In the genomic region with DNA sequence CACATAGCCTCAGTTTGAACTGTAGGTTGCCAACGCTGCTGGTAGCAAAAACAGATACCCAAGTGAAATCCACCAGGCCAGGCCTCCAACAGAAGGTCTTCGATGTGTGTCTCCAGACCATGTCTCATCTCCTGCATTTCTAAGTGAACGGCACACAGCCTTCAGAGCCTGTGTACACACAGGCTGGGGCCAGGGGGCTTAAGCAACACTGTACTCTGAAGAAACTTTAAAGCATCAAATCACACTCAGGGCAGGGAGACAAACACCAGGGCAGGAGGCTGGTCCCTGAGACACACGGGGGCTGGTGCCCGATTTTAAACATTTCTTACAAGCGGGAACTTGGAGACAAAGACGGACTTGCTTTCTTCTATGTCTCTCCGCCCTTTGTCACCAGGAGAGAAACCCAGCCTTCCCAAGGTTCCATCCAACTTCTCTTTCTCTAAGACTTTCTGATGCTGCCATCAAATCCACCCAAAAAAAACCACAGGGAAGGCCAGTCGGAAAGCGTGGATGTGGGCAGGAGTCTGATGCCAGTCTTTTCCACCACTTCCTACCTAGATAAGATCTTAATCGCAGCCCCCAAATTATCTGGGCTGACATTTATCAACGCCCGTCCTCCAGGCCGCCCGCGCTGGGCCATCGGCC, we compare ENCODE assay signal across 13 mouse cellular contexts. TPM values are rescaled to one million over a fixed set of nuclear protein-coding genes. Genes with fewer than 3 reads are reported as not detected.
A peak's percentile ranks its signal among the peaks of the same experiment; 100 is the strongest.
DNase-seq lines count a peak whose midpoint lies in the region; ATAC-seq and TF ChIP-seq lines count a peak whose summit lies in the region.
"Had no signal": no experiment of that assay in that cellular context is flagged by ENCODE, and none has a peak within 500 bp of the region (broad histone marks: within the 10 kb centered on the region; RNA-seq: fewer than 3 reads in every experiment).

No protein-coding gene starts in this region.

- peak overlapping the region; percentile 46 for H3K9ac ChIP-seq in forebrain, embryonic 14.5 days (ENCODE audit: low read length)
- H3K9ac ChIP-seq in midbrain, embryonic 12.5 days (replicated peaks): peak overlapping the region; percentile 41; the same call in 1 of the 2 replicates

- peak overlapping the region; percentile 72; the same call in 1 of the 2 replicates for H3K27ac ChIP-seq in heart, embryonic 10.5 days
- peak overlapping the region; percentile 91 for H3K27ac ChIP-seq in forebrain, embryonic 14.5 days (ENCODE audit: low read depth, low read length)
- H3K27ac ChIP-seq in midbrain, embryonic 12.5 days (replicated peaks): peak overlapping the region; percentile 83

- H3K36me3 ChIP-seq in heart, embryonic 10.5 days: no peaks in the 10 kb centered on the region
- no peaks in the 10 kb centered on the region for H3K36me3 ChIP-seq in E14TG2a.4 (ENCODE audit: insufficient read depth, low read length)
- H3K36me3 ChIP-seq in forebrain, embryonic 14.5 days (ENCODE audit: control insufficient read depth, insufficient read depth, low read length): no peaks in the 10 kb centered on the region
- no peaks in the 10 kb centered on the region for H3K36me3 ChIP-seq in midbrain, embryonic 12.5 days

- intact Hi-C loops in heart, postnatal 36 days (cut with DNase I): no loop called here

- TF ChIP-seq CTCF in E14TG2a.4 (conservative IDR thresholded peaks at IDR 0.05; ENCODE audit: low read length): no peak
- TF ChIP-seq CTCF in lung, adult 2 months (IDR thresholded peaks at IDR 0.05; ENCODE audit: insufficient read depth, low read length): no peak

- no peak for DNase-seq in heart, embryonic 10.5 days (ENCODE audit: low spot score)
- no peak for DNase-seq in heart, postnatal 36 days
- DNase-seq in forebrain, embryonic 14.5 days (ENCODE audit: low spot score): no peak
- DNase-seq in spleen, postnatal 10 days (ENCODE audit: low spot score in 2 of 2): no peak
- no peak for DNase-seq in cerebellum, postnatal 36 days
- DNase-seq in lung, adult 2 months: no peak
- DNase-seq: adrenal gland, adult 2 months; cerebellum, adult 11 months; gastrocnemius, postnatal 14 days; heart, postnatal 4 days had no signal

- WGBS in heart, embryonic 10.5 days: 65% methylated on average over 17 of the region's 17 CpGs
- WGBS in forebrain, embryonic 14.5 days: 11% methylated on average over 17 of the region's 17 CpGs
- 18% methylated on average over 17 of the region's 17 CpGs for WGBS in midbrain, embryonic 12.5 days
- 62% methylated on average over 17 of the region's 17 CpGs for WGBS in lung, adult 2 months

- no peak for TF ChIP-seq POLR2A in lung, adult 2 months (IDR thresholded peaks at IDR 0.05; ENCODE audit: borderline replicate concordance, extremely low read depth, low read depth, low read length)

- H3K9me3 ChIP-seq in heart, embryonic 10.5 days: no peaks in the 10 kb centered on the region
- H3K9me3 ChIP-seq in E14TG2a.4 (ENCODE audit: low read length): no peaks in the 10 kb centered on the region
- no peaks in the 10 kb centered on the region for H3K9me3 ChIP-seq in forebrain, embryonic 14.5 days (replicated peaks; ENCODE audit: control insufficient read depth, low read length)
- H3K9me3 ChIP-seq in midbrain, embryonic 12.5 days: no peaks in the 10 kb centered on the region

- no peak for ATAC-seq in forebrain, embryonic 14.5 days
- ATAC-seq in midbrain, embryonic 12.5 days (ENCODE audit: low FRiP score, low read depth): no peak
- ATAC-seq: lung, postnatal 0 days had no signal

- H3K4me1 ChIP-seq in heart, embryonic 10.5 days: peaks cover 79% of the 10 kb centered on the region
- peaks cover 15% of the 10 kb centered on the region for H3K4me1 ChIP-seq in E14TG2a.4 (replicated peaks; ENCODE audit: low read depth, low read length)
- peaks cover 54% of the 10 kb centered on the region for H3K4me1 ChIP-seq in forebrain, embryonic 14.5 days (ENCODE audit: control insufficient read depth, insufficient read depth, low read length)
- H3K4me1 ChIP-seq in midbrain, embryonic 12.5 days: peaks cover 87% of the 10 kb centered on the region
- H3K4me1 ChIP-seq in lung, adult 2 months (ENCODE audit: control insufficient read depth, insufficient read depth, low read length): no peaks in the 10 kb centered on the region

- peaks cover 54% of the 10 kb centered on the region for H3K27me3 ChIP-seq in heart, embryonic 10.5 days (ENCODE audit: insufficient read depth, poor library complexity, severe bottlenecking)
- H3K27me3 ChIP-seq in E14TG2a.4 (ENCODE audit: insufficient read depth, low read length): peaks cover 23% of the 10 kb centered on the region
- H3K27me3 ChIP-seq in forebrain, embryonic 14.5 days (replicated peaks; ENCODE audit: control insufficient read depth, insufficient read depth, low read length): no peaks in the 10 kb centered on the region
- H3K27me3 ChIP-seq in midbrain, embryonic 12.5 days: peaks cover 76% of the 10 kb centered on the region

- peak overlapping the region; percentile 13; the same call in 1 of the 2 replicates for H3K4me3 ChIP-seq in heart, embryonic 10.5 days
- peak overlapping the region; percentile 62 for H3K4me3 ChIP-seq in E14TG2a.4 (replicated peaks; ENCODE audit: low read length)
- H3K4me3 ChIP-seq in forebrain, embryonic 14.5 days (ENCODE audit: low read depth, low read length): no peak overlapping the region
- no peak overlapping the region for H3K4me3 ChIP-seq in midbrain, embryonic 12.5 days
- no peak overlapping the region for H3K4me3 ChIP-seq in lung, adult 2 months (replicated peaks; ENCODE audit: extremely low read depth, low read depth, low read length)

- peak overlapping the region; percentile 12 for H3K4me2 ChIP-seq in forebrain, embryonic 14.5 days (ENCODE audit: low read length)
- peak overlapping the region; percentile 34 for H3K4me2 ChIP-seq in midbrain, embryonic 12.5 days (replicated peaks)

RNA-seq across cellular contexts. Expression of gene Prdm16, which starts 42.4 kb away (rescaled TPM):
- 13.9 and 16.8 TPM in 2 replicates for polyA plus RNA-seq in heart, embryonic 10.5 days (2016; fragmentation: Nextera tagmentation; extraction: Ambion mirVana)
- 10 to 100 TPM; 11.7 to 13.8 TPM for total RNA-seq in heart, postnatal 36 days (2021)
- polyA plus RNA-seq in forebrain, embryonic 14.5 days (2014; fragmentation: Nextera tagmentation; extraction: Ambion mirVana): 20.6 and 25.0 TPM in 2 replicates
- 14.5 and 16.2 TPM in 2 replicates for polyA plus RNA-seq in midbrain, embryonic 12.5 days (2016; fragmentation: Nextera tagmentation; extraction: Ambion mirVana)
- polyA plus RNA-seq in lung, adult 2 months (2012; rRNA removed): 17.7 and 18.3 TPM in 2 replicates

Comparison
In these comparisons a context has a peak if more than half of its experiments do, and no peak if none do; other contexts are left out.
1. H3K4me3 ChIP-seq: peak in heart, embryonic 10.5 days (single experiment) and E14TG2a.4 (single experiment); none in forebrain, embryonic 14.5 days (single experiment), midbrain, embryonic 12.5 days (single experiment) and lung, adult 2 months (single experiment).
2. Peak in every context shown above with its lines, with median percentiles within 50 percentile points of each other: H3K27ac ChIP-seq.